Mouse (Mus musculus): Measurements from ENCODE around the gene Ift88. TPM values are rescaled to one million over a fixed set of nuclear protein-coding genes. Genes with fewer than 3 reads are reported as not detected.

The Ift88 gene
- polyA plus RNA-seq, 1 experiment from 2014 or later: 1.4 TPM

Other genes starting within 250 kb of the Ift88 start
- gene Cryl1, start 25.5 kb upstream of the Ift88 start, polyA plus RNA-seq (2015; fragmentation: Nextera tagmentation; extraction: Ambion mirVana): 6.3 and 7.6 TPM in 2 replicates
- gene Il17d, start 100.7 kb downstream of the Ift88 start, polyA plus RNA-seq (2015; fragmentation: Nextera tagmentation; extraction: Ambion mirVana): 0.23 and 0.45 TPM in 2 replicates
- 23.9 and 26.4 TPM in 2 replicates for gene Eef1akmt1, start 147.6 kb downstream of the Ift88 start, polyA plus RNA-seq (2015; fragmentation: Nextera tagmentation; extraction: Ambion mirVana)
- gene Xpo4, start 241.4 kb downstream of the Ift88 start, polyA plus RNA-seq (2015; fragmentation: Nextera tagmentation; extraction: Ambion mirVana): 9.7 and 10.9 TPM in 2 replicates